Mouse (Mus musculus) thymus, adult 2 months (tissue): ENCODE data around the gene Ppm1g.

Experiments
- CTCF ChIP-seq: fragments of 200-500 bp; IDR thresholded peaks from 2 replicates; pipeline ENCODE4 v1.5.1; 2012; ENCODE audit warnings: mild to moderate bottlenecking, control low read depth, low read length, moderate library complexity, borderline replicate concordance; ENCODE audit not compliant: control insufficient read depth, poor library complexity, insufficient read depth; ENCODE audit errors: extremely low read depth
- POLR2A ChIP-seq: fragments of 200-500 bp; IDR thresholded peaks from 2 replicates; pipeline ENCODE4 v1.6.1; 2012; ENCODE audit warnings: mild to moderate bottlenecking, low read length, control low read depth, moderate library complexity; ENCODE audit not compliant: control insufficient read depth, poor library complexity, insufficient read depth; ENCODE audit errors: extremely low read depth

DNA sequence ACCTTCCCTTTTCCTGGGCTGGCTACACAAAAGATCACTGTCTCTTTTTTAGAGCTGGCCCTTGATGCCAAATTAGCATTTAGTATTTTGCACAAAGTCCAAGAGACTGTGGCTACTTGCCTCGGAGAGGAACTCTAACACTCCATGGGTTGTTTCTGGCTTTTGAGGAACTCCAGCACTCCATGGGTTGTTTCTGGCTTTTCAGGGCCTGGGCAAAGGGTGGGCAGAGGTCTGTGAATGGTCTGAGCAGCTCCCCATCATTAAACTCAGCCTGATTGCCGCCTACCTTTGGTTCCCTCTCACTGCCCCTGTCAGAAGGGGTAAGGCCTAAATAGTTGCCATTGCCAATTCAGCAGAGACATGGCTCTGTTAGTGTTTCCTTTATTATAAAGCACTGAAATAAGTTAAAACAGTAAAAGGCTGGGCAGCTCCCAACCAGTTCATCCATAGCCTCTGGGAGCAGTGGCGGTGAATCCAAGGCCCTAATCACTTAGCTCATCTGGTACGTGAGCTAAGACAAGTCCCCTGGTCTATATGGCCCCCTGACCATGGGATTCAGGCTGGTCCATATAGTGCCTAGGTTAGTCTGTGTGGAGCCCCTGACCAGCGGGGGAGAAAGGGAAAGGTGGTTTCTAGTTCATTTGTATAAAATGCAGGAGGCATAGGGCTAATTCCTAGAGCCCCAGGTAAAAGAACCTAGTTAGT, 21.7 kb downstream of the Ppm1g start:
- TF ChIP-seq POLR2A (no peak), CTCF (no peak)
